Mouse (Mus musculus): Measurements from ENCODE around the gene Vmn1r13. TPM values are rescaled to one million over a fixed set of nuclear protein-coding genes. Genes with fewer than 3 reads are reported as not detected.
"Not testable (repeated sequence)": the region's sequence is repeated elsewhere in the genome, so short reads cannot be mapped to it uniquely, and the experiment has no call there.

The Vmn1r13 gene
- polyA plus RNA-seq (2016; fragmentation: Nextera tagmentation; extraction: Ambion mirVana): not detected in 2 replicates

DNA sequence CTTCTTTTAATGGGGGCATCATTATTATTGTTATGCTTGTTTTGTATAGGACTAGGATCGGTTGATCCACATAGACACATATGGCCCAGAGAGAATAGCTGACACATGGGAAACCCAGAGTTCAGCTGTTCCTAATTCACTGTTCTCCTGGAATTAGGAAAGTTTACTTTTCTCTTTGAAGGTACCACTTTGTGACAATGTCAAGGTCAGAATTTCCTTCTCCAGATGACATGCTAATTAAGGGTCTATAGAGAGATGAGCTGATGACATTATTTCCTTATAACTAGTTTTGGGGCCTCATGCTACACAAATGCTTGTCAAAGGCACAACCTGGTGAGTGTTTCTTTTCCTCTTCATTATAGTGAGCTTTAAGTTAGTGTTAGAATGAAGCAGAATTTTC is at the start of gene Vmn1r13:
Vmn1r13 (plus strand) TSS at position 301 of the 400 bp plus-strand sequence.
- not testable (repeated sequence) for H3K9me3 ChIP-seq; ATAC-seq (ENCODE audit: low FRiP score, low read depth); H3K27me3 ChIP-seq; H3K4me1 ChIP-seq; H3K9ac ChIP-seq (replicated peaks); H3K4me3 ChIP-seq; H3K4me2 ChIP-seq (replicated peaks); H3K27ac ChIP-seq (replicated peaks); H3K36me3 ChIP-seq
- WGBS: 80% methylated on average over 1 of the region's 1 CpGs

DNA sequence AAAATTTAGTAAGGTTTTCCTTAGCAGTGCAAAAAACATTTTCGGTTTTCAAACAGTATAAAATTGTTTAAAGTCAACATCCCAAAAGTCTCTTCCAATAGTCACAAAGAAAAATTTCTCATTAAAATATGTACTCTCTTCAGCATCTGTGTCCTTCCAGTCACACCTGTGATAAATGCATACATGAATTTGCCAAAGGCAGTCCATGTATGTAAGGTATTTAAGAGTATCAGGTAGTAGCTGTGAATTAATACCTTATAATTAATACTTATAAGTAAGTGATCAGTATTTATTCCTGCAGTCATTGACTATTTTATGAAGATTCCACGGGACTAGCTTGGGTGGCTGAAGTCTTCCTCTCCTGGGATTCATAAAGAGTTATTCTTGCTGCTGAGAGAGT is 46.5 kb upstream of the Vmn1r13 start, which contains the start of gene Vmn1r12:
Vmn1r12 (plus strand) TSS at position 301 of the 400 bp plus-strand sequence.
- Histone ChIP-seq H3K4me1 (no peaks in the 10 kb centered on the region), H3K27ac (replicated peaks) (no peak within 1 kb of the TSS), H3K27me3 (no peaks in the 10 kb centered on the region), H3K4me3 (no peak within 1 kb of the TSS), H3K4me2 (replicated peaks) (no peak within 1 kb of the TSS), H3K9ac (replicated peaks) (no peak within 1 kb of the TSS), H3K36me3 (no peaks in the 10 kb centered on the region), H3K9me3 (no peaks in the 10 kb centered on the region)
- WGBS: 78% methylated on average over 2 of the region's 2 CpGs
- ATAC-seq (ENCODE audit: low FRiP score, low read depth): no peak

DNA sequence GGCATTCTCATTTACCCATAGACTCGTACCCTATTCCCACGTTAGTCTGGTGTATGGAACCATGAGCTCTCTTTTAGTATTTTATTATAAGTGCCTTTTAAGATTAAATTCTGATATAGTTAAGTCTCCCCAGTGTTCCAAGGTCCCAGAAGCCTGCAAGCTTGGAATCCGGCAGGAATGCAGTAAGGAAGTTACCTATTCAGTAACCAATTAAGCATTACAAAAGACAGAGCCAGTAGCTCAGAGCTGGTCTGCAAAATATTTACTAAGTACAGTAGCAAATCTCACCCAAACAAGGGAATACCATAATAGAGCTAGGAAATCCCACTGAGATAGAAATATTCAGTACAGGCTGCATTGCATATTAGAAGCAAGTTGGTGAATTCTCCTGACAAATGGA is 13.1 kb upstream of the Vmn1r13 start:
- not testable (repeated sequence) for H3K9me3 ChIP-seq; H3K4me2 ChIP-seq (replicated peaks); H3K9ac ChIP-seq (replicated peaks); H3K27me3 ChIP-seq; ATAC-seq (ENCODE audit: low FRiP score, low read depth); H3K36me3 ChIP-seq; H3K4me3 ChIP-seq; H3K4me1 ChIP-seq; H3K27ac ChIP-seq (replicated peaks)
- 76% methylated on average over 3 of the region's 3 CpGs for WGBS

DNA sequence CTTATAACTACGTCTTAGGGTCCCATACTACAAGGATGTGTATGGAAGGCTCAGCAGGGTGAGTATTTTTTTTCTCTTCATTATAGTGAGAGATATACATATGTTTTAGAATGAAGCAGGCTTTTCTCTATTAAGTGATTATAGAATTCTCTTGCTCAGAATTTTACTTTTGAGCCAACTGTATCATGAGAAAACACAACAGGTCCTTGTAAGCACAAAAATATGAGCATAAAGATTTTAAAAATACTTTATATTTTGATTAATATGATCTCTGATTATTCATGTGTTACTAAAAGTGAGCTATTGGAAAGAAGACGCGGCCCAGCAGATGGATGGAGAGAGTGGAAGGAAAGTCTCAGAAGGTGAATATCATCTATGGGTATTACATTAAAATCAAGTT is 28.3 kb downstream of the Vmn1r13 start, which contains the start of gene Vmn1r14:
Vmn1r14 (plus strand) TSS at position 301 of the 400 bp plus-strand sequence.
- Histone ChIP-seq H3K27ac (replicated peaks) (no peak within 1 kb of the TSS), H3K4me3 (no peak within 1 kb of the TSS), H3K9ac (replicated peaks) (no peak within 1 kb of the TSS), H3K4me1 (no peaks in the 10 kb centered on the region), H3K36me3 (no peaks in the 10 kb centered on the region), H3K9me3 (no peaks in the 10 kb centered on the region), H3K27me3 (no peaks in the 10 kb centered on the region), H3K4me2 (replicated peaks) (no peak within 1 kb of the TSS)
- ATAC-seq (ENCODE audit: low FRiP score, low read depth): no peak
- WGBS: 92% methylated on average over 3 of the region's 3 CpGs

DNA sequence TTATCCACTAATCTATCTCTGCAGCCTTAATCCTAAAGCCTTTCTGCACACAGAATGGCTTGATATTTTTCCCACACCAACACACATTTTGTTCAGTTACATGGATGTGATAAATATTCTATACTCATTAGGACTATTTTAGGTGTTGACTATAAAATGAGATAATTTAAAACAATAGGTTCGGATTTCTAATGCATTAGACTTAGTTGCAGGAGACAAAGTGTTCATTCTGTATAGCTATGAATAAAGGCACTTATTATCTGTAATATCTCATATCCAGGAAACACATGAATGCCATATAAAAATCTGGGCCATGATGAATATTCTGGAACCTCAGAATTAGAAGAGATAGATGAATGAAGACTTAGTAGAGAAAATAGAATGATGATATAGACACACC is 54.6 kb downstream of the Vmn1r13 start, which contains the start of gene Vmn1r15:
Vmn1r15 (plus strand) TSS at position 301 of the 400 bp plus-strand sequence.
- no peaks in the 10 kb centered on the region for H3K4me1 ChIP-seq
- 69% methylated on average over 1 of the region's 1 CpGs for WGBS
- no peak within 1 kb of the TSS for H3K4me2 ChIP-seq (replicated peaks)
- no peak within 1 kb of the TSS for H3K27ac ChIP-seq (replicated peaks)
- no peaks in the 10 kb centered on the region for H3K36me3 ChIP-seq
- no peak for ATAC-seq (ENCODE audit: low FRiP score, low read depth)
- no peak within 1 kb of the TSS for H3K9ac ChIP-seq (replicated peaks)
- H3K27me3 ChIP-seq: no peaks in the 10 kb centered on the region
- no peaks in the 10 kb centered on the region for H3K9me3 ChIP-seq
- no peak within 1 kb of the TSS for H3K4me3 ChIP-seq

DNA sequence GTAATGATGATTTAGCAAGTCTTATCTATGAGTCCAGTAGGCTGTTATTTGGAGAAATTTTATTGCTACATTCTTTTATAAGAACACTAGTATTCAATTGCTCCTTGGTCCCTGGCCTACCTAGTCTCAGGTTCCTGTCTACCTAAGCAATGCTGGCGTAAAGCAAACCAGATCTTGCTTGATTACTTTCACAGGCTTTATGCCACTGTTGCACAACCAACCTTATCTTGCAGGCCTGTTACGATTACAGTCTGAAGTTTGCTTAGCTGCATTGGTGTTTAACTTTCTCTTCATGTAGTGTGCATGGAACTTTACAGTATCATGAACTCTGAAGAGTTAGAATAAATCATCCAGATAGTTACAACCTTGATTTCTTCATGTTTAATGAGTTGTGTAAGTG is 57.9 kb downstream of the Vmn1r13 start:
- H3K4me2 ChIP-seq (replicated peaks): no peak overlapping the region
- no peak for ATAC-seq (ENCODE audit: low FRiP score, low read depth)
- H3K9me3 ChIP-seq: no peaks in the 10 kb centered on the region
- 90% methylated on average over 2 of the region's 2 CpGs for WGBS
- no peaks in the 10 kb centered on the region for H3K4me1 ChIP-seq
- H3K27ac ChIP-seq (replicated peaks): no peak overlapping the region
- no peaks in the 10 kb centered on the region for H3K36me3 ChIP-seq
- H3K4me3 ChIP-seq: no peak overlapping the region
- no peak overlapping the region for H3K9ac ChIP-seq (replicated peaks)
- no peaks in the 10 kb centered on the region for H3K27me3 ChIP-seq

Other genes starting within 250 kb of the Vmn1r13 start
- not detected in 2 replicates for gene Vmn1r5, start 233.0 kb upstream of the Vmn1r13 start, polyA plus RNA-seq (2016; fragmentation: Nextera tagmentation; extraction: Ambion mirVana)
- gene Vmn1r6, start 206.0 kb upstream of the Vmn1r13 start, polyA plus RNA-seq (2016; fragmentation: Nextera tagmentation; extraction: Ambion mirVana): not detected in 2 replicates
- not detected in 2 replicates for gene Vmn1r7, start 178.0 kb upstream of the Vmn1r13 start, polyA plus RNA-seq (2016; fragmentation: Nextera tagmentation; extraction: Ambion mirVana)
- not detected in 2 replicates for gene Vmn1r8, start 171.0 kb upstream of the Vmn1r13 start, polyA plus RNA-seq (2016; fragmentation: Nextera tagmentation; extraction: Ambion mirVana)
- gene Vmn1r9, start 136.5 kb upstream of the Vmn1r13 start, polyA plus RNA-seq (2016; fragmentation: Nextera tagmentation; extraction: Ambion mirVana): not detected in 2 replicates
- not detected in 2 replicates for gene Vmn1r10, start 93.8 kb upstream of the Vmn1r13 start, polyA plus RNA-seq (2016; fragmentation: Nextera tagmentation; extraction: Ambion mirVana)
- gene Vmn1r11, start 69.8 kb upstream of the Vmn1r13 start, polyA plus RNA-seq (2016; fragmentation: Nextera tagmentation; extraction: Ambion mirVana): not detected in 2 replicates
- gene Vmn1r12, start 46.4 kb upstream of the Vmn1r13 start, polyA plus RNA-seq (2016; fragmentation: Nextera tagmentation; extraction: Ambion mirVana): not detected in 2 replicates
- not detected in 2 replicates for gene Vmn1r14, start 28.4 kb downstream of the Vmn1r13 start, polyA plus RNA-seq (2016; fragmentation: Nextera tagmentation; extraction: Ambion mirVana)
- not detected in 2 replicates for gene Vmn1r15, start 54.7 kb downstream of the Vmn1r13 start, polyA plus RNA-seq (2016; fragmentation: Nextera tagmentation; extraction: Ambion mirVana)
- not detected in 2 replicates for gene Vmn1r16, start 126.2 kb downstream of the Vmn1r13 start, polyA plus RNA-seq (2016; fragmentation: Nextera tagmentation; extraction: Ambion mirVana)
- gene Vmn1r17, start 160.4 kb downstream of the Vmn1r13 start, polyA plus RNA-seq (2016; fragmentation: Nextera tagmentation; extraction: Ambion mirVana): not detected in 2 replicates
- not detected in 2 replicates for gene Vmn1r18, start 192.5 kb downstream of the Vmn1r13 start, polyA plus RNA-seq (2016; fragmentation: Nextera tagmentation; extraction: Ambion mirVana)
- not detected in 2 replicates for gene Vmn1r19, start 200.5 kb downstream of the Vmn1r13 start, polyA plus RNA-seq (2016; fragmentation: Nextera tagmentation; extraction: Ambion mirVana)
- not detected in 2 replicates for gene Vmn1r20, start 225.6 kb downstream of the Vmn1r13 start, polyA plus RNA-seq (2016; fragmentation: Nextera tagmentation; extraction: Ambion mirVana)